Mouse (Mus musculus): ENCODE measurements around the gene Cct4. TPM values are rescaled to one million over a fixed set of nuclear protein-coding genes. Genes with fewer than 3 reads are reported as not detected.
A peak's percentile ranks its signal among the peaks of the same experiment; 100 is the strongest.

Cct4 gene
- total RNA-seq, 2 experiments from 2014 or later, result 218 to 370 TPM

DNA sequence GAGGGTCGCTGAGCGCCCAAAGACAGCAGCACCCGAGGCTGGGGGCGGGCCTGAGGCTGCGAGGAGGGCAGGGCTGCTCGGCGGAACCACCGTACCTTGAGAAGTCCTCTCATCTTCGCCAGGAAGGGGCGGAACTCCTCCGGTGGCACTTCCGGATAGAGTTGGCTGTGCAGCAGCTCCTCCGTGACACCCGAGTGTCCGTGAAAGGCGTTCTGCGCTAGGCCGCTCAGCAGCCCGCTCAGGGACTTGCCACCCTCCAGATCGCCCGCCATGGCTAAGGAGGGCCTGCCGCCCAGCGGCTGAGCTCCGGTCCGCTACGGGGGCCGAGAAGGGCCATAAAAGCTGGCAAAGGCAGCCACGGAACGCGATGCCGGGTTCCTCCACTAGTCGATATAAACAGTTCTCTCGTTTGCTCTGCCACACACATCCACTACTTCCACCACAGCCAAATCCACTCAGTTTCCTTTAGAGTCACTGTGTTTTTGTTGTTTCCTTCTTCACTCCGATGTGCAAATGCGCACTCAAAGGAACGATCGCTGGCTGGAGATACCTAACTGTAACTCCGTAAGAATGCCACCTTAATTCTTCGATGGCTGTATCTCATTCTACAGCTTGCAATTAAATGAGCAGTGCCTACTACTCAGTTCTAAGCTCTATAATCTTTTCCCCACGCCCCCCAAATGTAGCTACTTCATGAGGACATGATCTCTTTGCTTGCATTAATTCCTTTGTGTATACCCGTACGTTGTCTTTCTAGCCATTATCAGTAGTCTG lies 8.1 kb upstream of the Cct4 start, which contains the start of the genes Gm28048 and Commd1:
Gene Gm28048 (minus strand): TSS at position 107 of the 774 bp plus-strand sequence.
Gene Commd1 (minus strand): TSS at position 399 of the 774 bp plus-strand sequence.
- peak; percentile 92 for ATAC-seq (replicated peaks; ENCODE audit: poor library complexity)

DNA sequence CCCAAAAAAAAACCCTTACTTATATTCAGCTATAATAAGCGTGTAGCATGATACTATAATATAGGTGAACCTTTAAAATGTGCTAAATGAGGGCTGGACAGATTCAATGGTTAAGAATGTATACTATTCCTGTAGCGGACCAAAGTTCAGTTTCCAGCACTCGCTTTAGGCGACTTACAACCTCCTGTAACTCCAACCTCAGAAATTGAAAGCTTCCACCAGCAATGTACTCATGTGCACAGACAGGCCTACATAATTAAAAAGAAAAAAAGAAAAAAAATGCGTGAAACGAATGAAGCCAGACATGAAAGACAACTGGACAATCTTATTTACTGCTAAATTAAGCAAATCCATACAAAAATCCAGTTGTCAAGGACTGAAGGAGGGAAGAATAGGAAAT lies 7.5 kb upstream of the Cct4 start:
- ATAC-seq (replicated peaks; ENCODE audit: poor library complexity), result no peak

GRCm38 (mm10) chr11:22985510-22985909 lies 4.8 kb upstream of the Cct4 start:
- no peak for ATAC-seq (replicated peaks; ENCODE audit: poor library complexity)

DNA sequence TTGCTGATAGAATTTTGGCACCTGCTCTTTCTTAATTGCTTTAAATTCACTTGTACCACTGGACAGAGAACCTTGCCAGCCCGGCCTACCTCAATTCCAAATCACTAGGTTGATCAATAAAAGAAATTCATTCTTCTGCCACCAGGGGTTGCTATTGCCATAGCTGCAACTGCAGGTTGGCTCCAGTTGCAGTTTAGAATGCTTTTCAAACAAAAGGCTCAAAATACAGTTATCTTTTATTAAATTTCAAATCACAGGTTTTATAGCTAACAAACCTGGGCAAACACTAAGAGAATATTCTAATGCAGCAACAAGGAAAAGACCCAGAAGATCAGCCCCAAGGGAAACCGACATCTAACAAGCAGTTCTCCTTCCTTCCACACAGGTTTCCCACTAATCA lies 3.0 kb upstream of the Cct4 start:
- peak; percentile 45 for ATAC-seq (replicated peaks; ENCODE audit: poor library complexity)

DNA sequence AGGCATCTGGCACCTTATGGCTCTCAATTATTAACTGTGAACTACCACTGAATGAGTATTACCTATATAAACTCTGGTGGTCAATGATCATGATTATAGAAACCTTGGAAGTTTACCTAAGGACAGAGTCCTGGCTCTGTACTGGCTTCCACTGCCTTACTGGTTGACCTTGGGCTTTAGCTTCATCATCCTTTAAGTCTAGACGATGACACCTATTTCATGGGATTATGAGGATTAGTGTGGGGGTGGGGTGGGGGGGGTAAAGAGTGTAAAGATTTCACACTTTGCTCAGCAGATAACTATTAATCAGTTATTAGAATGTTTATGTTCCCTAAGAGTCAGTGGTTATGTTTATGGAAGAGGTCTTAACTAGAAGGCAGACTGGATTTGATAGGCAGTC lies 533 bp upstream of the Cct4 start:
- ATAC-seq (replicated peaks; ENCODE audit: poor library complexity), result no peak

DNA sequence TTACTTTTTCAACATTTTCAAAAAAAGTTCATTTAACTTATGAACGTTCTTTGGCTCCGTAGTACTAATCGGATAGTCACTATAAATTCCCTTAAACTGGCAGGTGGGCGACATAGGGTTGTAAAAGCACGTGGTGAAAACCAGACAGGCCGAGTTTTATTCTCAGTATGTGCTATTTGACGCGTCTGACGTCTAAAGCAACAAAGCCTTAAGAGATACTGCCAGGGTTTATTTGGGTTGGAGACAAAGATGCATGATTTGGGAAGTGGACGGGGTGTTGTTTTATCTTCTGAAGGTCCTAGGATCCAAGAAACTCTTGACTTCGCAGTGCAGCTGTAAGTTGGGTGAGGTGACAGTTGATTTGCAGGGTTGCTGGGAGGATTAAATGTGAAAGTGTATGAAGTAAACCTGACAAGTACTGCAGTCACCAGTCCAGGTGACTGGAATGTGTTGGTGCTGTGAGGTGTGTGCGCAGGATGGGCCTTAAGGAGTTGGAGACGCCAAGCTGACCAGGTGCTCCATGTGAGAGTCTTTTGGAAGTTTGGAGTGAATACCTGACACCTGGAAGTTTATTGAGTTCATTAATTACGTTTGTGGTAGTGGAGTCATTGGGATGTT lies 1.0 kb downstream of the Cct4 start:
- ATAC-seq (replicated peaks; ENCODE audit: poor library complexity), result no peak

- ATAC-seq (replicated peaks; ENCODE audit: poor library complexity), result no peak
Observed at GRCm38 (mm10) chr11:22994271-22994670, 4.0 kb downstream of the Cct4 start.

GRCm38 (mm10) chr11:22995461-22995860 lies 5.1 kb downstream of the Cct4 start:
- no peak for ATAC-seq (replicated peaks; ENCODE audit: poor library complexity)

- ATAC-seq (replicated peaks; ENCODE audit: poor library complexity), result peak; percentile 78
Observed at GRCm38 (mm10) chr11:22998308-22998707, 8.0 kb downstream of the Cct4 start.

DNA sequence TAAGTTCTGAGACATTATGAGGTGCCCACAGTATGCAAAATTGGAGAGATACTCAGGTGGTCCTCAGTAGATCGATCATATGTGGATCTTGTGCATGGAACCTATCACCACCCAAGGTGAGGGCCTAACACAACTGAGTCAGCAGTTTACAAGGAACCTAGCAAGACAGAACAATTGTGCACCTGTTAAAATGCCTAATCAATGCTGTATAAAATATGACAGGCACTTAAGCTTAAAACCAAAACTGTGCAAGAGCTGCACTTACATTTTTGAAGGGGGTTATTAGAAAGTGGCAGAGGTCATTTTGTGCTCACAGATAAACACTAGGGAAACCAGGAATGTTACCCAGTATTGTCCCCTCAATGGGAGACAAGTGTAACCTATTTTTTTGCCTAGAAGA lies 15.0 kb downstream of the Cct4 start:
- no peak for ATAC-seq (replicated peaks; ENCODE audit: poor library complexity)

GRCm38 (mm10) chr11:23007166-23007480 lies 16.8 kb downstream of the Cct4 start:
- no peak; the same call in 1 of the 2 replicates for ATAC-seq (replicated peaks; ENCODE audit: poor library complexity)

DNA sequence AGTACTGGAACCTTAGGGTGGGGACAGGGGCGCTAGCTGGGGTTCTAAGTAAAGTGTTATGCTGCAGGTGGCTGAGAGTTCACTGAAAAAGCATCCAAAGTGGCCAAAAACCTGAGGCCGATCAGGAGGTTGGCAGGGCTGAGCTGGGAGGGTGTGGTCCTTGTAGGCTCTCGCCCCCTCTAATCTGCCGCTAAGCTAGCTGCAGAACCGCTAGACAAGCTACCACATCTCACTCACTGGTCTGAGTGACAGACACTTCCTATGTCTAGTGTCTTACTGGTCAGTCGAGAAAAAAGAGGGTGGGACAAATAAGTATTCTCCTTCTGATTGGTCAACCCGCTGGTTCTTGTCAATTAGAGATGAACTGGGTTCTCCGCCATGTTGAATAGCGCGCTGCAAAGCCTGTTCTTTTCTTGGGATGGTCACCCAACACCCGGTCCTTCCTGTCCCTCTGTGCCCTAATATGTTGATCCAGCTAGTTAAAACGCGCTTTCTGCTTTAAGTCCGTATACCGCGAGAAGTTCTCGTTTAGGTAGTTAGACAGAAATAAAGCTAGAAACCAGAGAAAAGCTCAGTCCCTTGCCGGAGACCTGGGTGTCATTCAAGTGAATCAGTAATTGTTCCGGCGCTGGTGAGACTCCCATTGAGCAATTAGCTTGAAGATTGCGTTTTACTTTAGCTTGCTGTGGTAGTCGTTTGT lies 17.3 kb downstream of the Cct4 start, which contains the start of gene Fam161a:
Gene Fam161a (plus strand): TSS at position 51 of the 700 bp plus-strand sequence.
- peak; percentile 89 for ATAC-seq (replicated peaks; ENCODE audit: poor library complexity)

DNA sequence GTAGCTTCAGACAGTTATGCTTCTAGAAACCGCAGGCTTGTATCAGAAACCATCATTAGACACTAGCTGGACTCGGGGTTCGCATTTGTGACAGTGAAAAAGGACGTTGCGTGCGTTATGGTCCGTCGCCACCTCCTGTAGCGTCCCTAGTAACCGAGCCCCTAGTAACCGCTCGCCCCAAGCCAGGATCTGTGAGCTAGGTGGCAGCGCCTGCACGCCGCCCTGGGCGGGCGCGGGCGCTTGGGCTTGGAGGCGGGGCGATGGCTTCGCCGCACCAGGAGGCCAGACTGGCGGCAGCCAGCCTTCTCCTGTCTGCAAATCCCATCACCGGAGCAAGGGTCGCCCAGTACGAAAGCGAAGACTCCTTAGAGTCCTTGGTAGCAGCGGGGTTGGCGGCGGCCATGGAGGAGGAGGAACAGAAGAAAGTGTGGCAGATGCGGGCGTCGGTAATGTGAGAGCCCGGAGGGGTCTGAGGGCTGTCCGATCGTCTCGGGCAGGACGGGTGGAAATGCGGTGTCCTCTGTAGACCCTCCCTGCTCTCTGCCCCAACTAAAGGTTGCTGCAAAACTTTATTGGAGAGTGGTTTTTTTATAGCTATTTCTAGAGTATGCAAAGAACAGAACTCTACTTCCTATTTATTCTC lies 18.0 kb downstream of the Cct4 start:
- peak; percentile 79 for ATAC-seq (replicated peaks; ENCODE audit: poor library complexity)

GRCm38 (mm10) chr11:23008824-23009200 lies 18.5 kb downstream of the Cct4 start:
- ATAC-seq (replicated peaks; ENCODE audit: poor library complexity), result no peak

DNA sequence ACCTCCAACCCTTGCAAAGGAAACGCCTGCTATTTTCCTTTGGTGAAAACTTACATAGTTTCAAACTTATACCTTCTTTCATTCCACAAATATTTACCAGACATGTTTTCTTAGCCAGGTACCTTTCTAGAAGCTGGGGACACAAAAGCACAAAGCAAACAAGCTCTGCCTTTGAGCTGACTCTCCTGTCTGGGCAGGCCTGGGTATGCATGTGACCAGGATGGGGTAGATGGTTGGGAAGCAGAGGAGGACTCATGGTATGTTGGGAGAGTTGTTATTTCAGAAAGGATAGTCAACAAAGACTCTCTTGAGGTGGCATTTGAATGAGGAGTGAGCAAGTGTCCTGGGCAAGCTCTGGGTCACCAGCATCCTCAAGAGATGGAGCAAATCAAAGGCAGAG lies 22.8 kb downstream of the Cct4 start:
- ATAC-seq (replicated peaks; ENCODE audit: poor library complexity), result no peak

- peak; percentile 97 for ATAC-seq (replicated peaks; ENCODE audit: poor library complexity)
Observed at GRCm38 (mm10) chr11:23013580-23014294, 23.4 kb downstream of the Cct4 start.

GRCm38 (mm10) chr11:23014996-23015395 lies 24.7 kb downstream of the Cct4 start:
- no peak for ATAC-seq (replicated peaks; ENCODE audit: poor library complexity)

DNA sequence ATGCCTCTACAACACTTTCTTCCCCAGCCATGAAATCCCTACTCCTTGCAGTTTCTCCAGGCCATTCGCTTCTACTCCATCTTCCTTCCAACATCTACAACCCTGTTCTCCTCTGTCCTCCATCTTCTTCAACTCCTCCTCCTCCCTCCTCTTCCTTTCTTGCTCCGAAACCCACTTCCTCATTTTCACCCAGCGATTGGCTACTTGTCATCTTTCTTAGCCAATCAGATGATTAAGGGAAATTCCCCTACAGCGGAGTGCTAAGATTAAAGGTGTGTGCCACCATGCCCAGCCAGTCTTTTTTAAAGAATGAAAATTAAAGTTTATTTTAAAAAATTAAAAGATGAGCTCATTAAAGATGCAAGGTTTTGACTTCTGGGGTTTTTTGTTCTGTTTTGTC lies 27.6 kb downstream of the Cct4 start:
- ATAC-seq (replicated peaks; ENCODE audit: poor library complexity), result 0 out of 2 replicates have a peak, but pooled peaks have one; percentile 20

GRCm38 (mm10) chr11:23020116-23020770 lies 29.9 kb downstream of the Cct4 start:
- no peak for ATAC-seq (replicated peaks; ENCODE audit: poor library complexity)

- no peak for ATAC-seq (replicated peaks; ENCODE audit: poor library complexity)
Observed at GRCm38 (mm10) chr11:23020841-23021240, 30.5 kb downstream of the Cct4 start.

Measured in megakaryocyte progenitor cell, adult 5-6 weeks (primary cell).